Mouse (Mus musculus): ENCODE data around the gene Crybb1. TPM values are rescaled to one million over a fixed set of nuclear protein-coding genes. Genes with fewer than 3 reads are reported as not detected.

The Crybb1 gene
- polyA plus RNA-seq, 1 experiment from 2014 or later = 2.6 TPM

DNA sequence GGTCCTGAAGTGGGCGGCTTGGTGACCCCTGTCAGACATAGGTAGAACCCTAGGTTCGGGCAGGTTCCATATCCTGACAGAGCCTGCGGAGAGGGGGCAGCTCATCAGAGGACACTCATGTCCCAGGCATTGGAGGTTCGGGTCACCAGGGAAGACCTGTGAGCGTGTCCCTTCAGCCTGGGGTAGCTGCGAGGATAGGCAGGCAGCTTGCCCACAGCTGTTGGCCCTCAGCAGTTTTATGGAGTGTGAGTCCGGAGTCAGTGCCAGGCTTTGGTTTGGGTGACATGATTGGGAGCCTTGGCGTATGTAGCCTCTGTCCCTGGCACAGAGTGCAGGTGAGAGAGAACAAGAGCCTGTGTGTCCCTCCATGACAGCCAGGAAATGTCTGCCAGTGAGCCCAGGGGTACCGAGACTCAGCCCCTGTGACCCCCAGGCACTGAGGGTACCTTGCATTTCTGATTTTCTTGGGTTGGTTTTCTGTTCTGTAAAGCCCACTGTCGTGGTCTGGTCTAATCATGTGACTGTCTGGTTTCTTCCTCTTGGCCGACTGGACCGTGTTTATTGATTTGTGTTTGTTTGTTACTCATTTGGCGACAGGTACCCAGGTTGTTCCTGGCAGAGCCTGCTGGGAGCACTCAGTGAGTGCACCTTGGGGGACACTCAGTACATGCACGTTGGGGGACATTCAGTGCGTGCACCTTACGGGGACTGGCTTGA lies 34.4 kb downstream of the Crybb1 start:
- Histone ChIP-seq H3K27ac (no peak overlapping the region), H3K4me3 (no peak overlapping the region), H3K9ac (no peak overlapping the region), H3K4me1 (peaks cover 68% of the 10 kb centered on the region), H3K36me3 (no peaks in the 10 kb centered on the region), H3K9me3 (no peaks in the 10 kb centered on the region), H3K4me2 (0 out of 2 replicates have a peak overlapping the region, but pooled peaks have one; percentile 12), H3K27me3 (no peaks in the 10 kb centered on the region)
- 71% methylated on average over 16 of the region's 16 CpGs for WGBS
- ATAC-seq (ENCODE audit: insufficient number of reproducible peaks, low FRiP score, low TSS enrichment, low read depth) = no peak

DNA sequence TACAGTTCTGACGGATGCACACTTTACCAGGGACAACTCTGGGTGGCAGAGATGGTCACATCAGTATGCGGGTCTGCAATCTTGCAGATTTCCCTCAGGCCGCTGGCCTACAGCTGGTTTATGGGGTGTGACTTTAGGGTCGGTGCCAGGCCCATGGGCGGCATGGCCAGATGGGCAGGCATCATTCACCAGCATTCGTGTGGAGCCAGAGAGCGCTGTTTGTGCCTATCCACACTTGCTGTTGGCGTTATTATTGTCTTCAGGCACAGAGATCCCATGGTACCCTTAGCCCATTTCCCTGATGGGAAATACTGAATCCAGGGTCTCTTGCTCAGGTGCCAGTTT lies 34.9 kb downstream of the Crybb1 start:
- Histone ChIP-seq H3K4me2 (0 out of 2 replicates have a peak overlapping the region, but pooled peaks have one; percentile 6), H3K27me3 (no peaks in the 10 kb centered on the region), H3K36me3 (no peaks in the 10 kb centered on the region), H3K9ac (no peak overlapping the region), H3K27ac (no peak overlapping the region), H3K4me1 (peaks cover 70% of the 10 kb centered on the region), H3K4me3 (no peak overlapping the region), H3K9me3 (no peaks in the 10 kb centered on the region)
- ATAC-seq (ENCODE audit: insufficient number of reproducible peaks, low FRiP score, low TSS enrichment, low read depth) = no peak
- WGBS = 67% methylated on average over 8 of the region's 8 CpGs

DNA sequence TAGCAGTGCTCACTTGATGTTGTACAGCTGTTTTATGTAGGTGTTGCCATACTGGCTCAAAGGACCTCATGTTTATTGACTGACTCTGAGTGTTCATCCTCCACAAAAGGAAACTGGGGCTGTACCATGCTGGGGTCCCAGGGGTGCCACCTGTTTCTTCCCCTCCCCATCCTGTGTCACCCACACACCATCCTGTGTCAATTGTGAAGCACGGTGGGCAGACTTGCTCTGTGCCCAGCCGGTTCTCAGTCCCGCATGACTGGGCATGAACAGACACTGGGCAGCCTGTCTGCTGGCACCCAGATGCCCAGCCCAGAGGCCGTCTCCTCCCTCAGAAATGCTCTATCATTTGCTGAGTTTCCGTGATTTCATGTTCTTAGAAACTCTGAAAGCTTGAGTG lies 36.3 kb downstream of the Crybb1 start:
- H3K4me1 ChIP-seq = peaks cover 65% of the 10 kb centered on the region
- no peak for ATAC-seq (ENCODE audit: insufficient number of reproducible peaks, low FRiP score, low TSS enrichment, low read depth)
- WGBS = 85% methylated on average over 5 of the region's 5 CpGs
- H3K4me2 ChIP-seq = no peak overlapping the region
- no peak overlapping the region for H3K27ac ChIP-seq
- no peaks in the 10 kb centered on the region for H3K36me3 ChIP-seq
- H3K4me3 ChIP-seq = no peak overlapping the region
- H3K9ac ChIP-seq = no peak overlapping the region
- H3K27me3 ChIP-seq = no peaks in the 10 kb centered on the region
- no peaks in the 10 kb centered on the region for H3K9me3 ChIP-seq

DNA sequence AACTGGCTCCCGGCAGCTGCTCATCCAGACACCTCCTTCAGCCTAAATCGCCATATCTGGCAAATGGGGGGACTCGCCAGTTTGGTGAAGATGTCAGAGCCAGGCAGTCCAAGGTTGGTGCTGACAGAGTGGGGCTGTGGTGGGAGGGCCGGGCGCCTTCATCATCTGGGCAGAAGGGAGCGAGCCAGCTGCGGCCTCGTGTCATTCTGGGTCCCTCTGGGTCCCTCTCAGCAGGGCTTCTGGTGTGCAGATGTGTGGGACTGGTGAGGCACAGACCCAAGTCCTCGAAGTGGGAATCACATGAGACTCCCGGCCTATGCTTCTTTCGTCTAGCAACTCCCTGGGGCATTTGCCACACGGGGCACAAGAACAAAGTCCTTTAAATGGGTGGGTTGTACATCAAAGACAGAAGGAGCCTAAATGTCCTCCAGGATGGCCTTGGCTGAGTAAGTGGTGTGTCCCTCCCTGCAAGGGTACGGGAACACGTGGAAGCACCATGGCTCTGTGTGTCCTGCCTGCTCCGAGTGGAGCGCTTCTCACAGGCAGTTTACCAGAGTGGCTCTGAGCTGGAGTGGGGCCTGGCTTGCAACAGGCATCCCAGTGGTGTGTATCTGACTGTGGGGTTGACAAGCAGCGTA lies 36.8 kb downstream of the Crybb1 start:
- Histone ChIP-seq H3K27me3 (no peaks in the 10 kb centered on the region), H3K4me1 (peaks cover 64% of the 10 kb centered on the region), H3K9ac (no peak overlapping the region), H3K36me3 (no peaks in the 10 kb centered on the region), H3K27ac (no peak overlapping the region), H3K4me3 (no peak overlapping the region), H3K4me2 (no peak overlapping the region), H3K9me3 (no peaks in the 10 kb centered on the region)
- ATAC-seq (ENCODE audit: insufficient number of reproducible peaks, low FRiP score, low TSS enrichment, low read depth) = no peak
- 74% methylated on average over 16 of the region's 17 CpGs for WGBS

DNA sequence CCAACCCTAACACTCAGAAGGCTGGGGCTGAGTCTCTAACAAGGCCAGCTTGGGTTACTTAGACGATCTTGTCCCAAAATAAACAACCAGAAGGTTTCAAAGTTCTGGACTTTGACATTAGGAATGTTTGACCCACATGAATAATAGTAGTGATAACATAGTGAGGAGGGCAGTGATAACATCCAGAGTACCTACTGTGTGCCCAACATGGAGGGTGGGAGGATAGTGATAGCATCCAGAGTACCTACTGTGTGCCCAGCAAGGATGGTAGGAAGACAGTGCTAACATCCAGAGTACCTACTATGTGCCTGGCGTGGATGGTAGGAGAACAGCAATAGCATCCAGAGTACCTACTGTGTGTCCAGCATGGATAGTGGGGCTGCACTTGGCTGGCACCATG lies 38.2 kb downstream of the Crybb1 start:
- H3K4me1 ChIP-seq = peaks cover 52% of the 10 kb centered on the region
- H3K9me3 ChIP-seq = no peaks in the 10 kb centered on the region
- H3K36me3 ChIP-seq = no peaks in the 10 kb centered on the region
- no peaks in the 10 kb centered on the region for H3K27me3 ChIP-seq
- 75% methylated on average over 2 of the region's 2 CpGs for WGBS
- no peak overlapping the region for H3K27ac ChIP-seq
- H3K9ac ChIP-seq = no peak overlapping the region
- no peak for ATAC-seq (ENCODE audit: insufficient number of reproducible peaks, low FRiP score, low TSS enrichment, low read depth)
- H3K4me3 ChIP-seq = no peak overlapping the region
- H3K4me2 ChIP-seq = no peak overlapping the region

DNA sequence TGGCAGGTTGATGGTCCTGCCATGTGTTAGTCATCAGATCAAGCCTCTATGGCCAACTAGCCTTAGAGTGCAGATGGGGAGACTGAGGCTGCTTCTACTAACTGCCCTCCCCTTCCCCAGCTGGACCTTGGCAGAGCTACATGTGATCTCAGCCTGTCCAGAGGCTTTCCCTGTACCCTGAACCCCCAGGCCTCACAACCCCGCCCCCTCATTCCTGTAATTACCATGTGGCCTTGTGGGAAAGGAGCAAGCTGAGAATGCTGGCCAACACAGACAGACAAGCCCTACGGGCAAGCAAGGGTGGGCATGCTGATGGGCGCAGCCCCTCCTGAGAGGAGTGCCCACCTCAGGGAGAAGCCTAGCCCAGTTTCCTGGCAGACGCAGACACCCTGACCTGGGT lies 39.1 kb downstream of the Crybb1 start:
- Histone ChIP-seq H3K4me1 (peaks cover 44% of the 10 kb centered on the region), H3K4me3 (no peak overlapping the region), H3K9ac (no peak overlapping the region), H3K4me2 (no peak overlapping the region), H3K9me3 (no peaks in the 10 kb centered on the region), H3K27ac (no peak overlapping the region), H3K36me3 (no peaks in the 10 kb centered on the region), H3K27me3 (no peaks in the 10 kb centered on the region)
- no peak for ATAC-seq (ENCODE audit: insufficient number of reproducible peaks, low FRiP score, low TSS enrichment, low read depth)
- WGBS = 60% methylated on average over 4 of the region's 4 CpGs

DNA sequence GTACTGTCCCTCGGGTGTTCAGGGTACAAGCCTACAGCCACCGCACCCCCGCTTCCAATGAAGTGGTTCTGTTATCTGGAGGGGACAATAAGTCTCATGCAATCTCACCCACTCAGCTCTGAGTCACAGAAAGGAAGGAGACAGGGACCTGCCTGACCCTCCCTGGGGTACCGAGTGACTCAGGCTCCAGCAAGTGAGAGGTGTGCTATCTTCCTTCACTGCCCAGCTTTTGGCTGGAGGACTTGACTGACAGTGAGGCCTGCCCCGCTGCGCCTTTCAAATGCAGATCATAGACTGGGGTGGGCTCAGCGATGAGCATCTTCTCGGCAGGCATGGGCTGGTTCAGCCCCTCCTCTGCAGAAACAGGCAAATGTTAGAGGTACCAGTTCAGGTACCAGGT lies 39.5 kb downstream of the Crybb1 start:
- H3K4me1 ChIP-seq = peaks cover 40% of the 10 kb centered on the region
- ATAC-seq (ENCODE audit: insufficient number of reproducible peaks, low FRiP score, low TSS enrichment, low read depth) = no peak
- no peaks in the 10 kb centered on the region for H3K27me3 ChIP-seq
- no peaks in the 10 kb centered on the region for H3K36me3 ChIP-seq
- H3K9me3 ChIP-seq = no peaks in the 10 kb centered on the region
- no peak overlapping the region for H3K27ac ChIP-seq
- no peak overlapping the region for H3K4me3 ChIP-seq
- no peak overlapping the region for H3K4me2 ChIP-seq
- H3K9ac ChIP-seq = no peak overlapping the region
- WGBS = 51% methylated on average over 8 of the region's 8 CpGs

DNA sequence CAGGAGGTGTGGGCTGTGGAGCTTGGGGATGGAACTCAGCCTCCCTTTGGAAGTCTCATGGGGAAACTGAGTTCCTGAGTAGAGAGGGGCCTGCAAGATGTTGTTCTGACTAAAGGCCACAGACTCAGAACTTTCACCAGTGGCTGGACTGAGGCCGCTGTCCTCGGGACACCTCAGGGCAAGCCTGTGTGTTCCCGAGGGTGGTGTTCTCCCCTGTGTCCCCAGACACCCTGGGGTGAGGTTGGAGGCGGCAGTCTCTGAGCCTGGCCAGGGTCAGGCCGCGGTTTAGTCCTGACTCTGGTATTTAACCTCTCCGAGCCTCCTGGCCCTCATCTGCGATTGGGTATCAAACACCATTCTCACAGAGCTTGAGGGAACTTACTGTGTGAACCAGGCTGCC lies 39.9 kb downstream of the Crybb1 start:
- Histone ChIP-seq H3K9ac (no peak overlapping the region), H3K4me1 (peaks cover 36% of the 10 kb centered on the region), H3K4me2 (no peak overlapping the region), H3K27me3 (no peaks in the 10 kb centered on the region), H3K4me3 (no peak overlapping the region), H3K27ac (no peak overlapping the region), H3K36me3 (no peaks in the 10 kb centered on the region), H3K9me3 (no peaks in the 10 kb centered on the region)
- 69% methylated on average over 8 of the region's 8 CpGs for WGBS
- no peak for ATAC-seq (ENCODE audit: insufficient number of reproducible peaks, low FRiP score, low TSS enrichment, low read depth)

DNA sequence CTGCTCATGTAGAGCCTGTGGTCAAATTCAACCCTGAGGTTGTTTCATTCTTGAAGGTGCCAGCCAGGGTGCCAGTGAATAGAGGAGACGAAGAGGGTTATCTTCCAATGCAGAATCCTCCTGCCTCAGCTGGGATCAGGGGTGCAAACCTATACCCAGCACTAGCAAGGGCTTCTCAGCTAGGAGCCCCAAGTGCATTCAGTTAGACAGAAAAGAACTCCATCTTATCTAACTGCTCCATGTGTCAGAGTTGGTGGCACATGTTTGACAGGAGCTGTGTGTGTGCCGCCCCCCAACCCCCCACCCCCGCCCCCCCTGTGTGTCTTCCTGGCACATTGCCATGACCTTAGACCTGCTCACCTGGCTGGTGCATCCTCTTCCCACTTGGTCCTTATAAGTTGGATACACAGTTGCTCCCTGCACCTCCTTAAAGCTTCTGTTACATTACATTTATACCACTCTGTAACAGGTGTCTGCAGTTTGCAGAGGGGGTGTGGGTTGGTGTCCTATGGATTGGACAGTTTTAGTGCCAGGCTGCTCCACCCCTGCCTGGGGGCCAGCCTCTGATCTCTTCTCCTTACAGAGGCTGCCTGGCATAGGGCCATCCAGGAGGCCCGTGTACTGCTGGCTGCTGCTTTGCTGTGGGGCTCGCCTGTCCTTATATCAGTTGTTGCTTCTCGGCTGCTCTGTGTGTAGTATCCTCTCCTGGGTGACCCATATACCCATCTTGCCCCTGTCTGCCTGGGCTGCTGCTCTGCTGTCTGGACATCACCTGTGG lies 41.0 kb downstream of the Crybb1 start:
- 65% methylated on average over 6 of the region's 6 CpGs for WGBS
- Histone ChIP-seq H3K9ac (no peak overlapping the region), H3K4me2 (no peak overlapping the region), H3K27ac (peak overlapping the region; percentile 60; the same call in 1 of the 2 replicates), H3K9me3 (no peaks in the 10 kb centered on the region), H3K27me3 (no peaks in the 10 kb centered on the region), H3K36me3 (no peaks in the 10 kb centered on the region), H3K4me3 (no peak overlapping the region), H3K4me1 (peaks cover 26% of the 10 kb centered on the region)
- ATAC-seq (ENCODE audit: insufficient number of reproducible peaks, low FRiP score, low TSS enrichment, low read depth) = no peak

DNA sequence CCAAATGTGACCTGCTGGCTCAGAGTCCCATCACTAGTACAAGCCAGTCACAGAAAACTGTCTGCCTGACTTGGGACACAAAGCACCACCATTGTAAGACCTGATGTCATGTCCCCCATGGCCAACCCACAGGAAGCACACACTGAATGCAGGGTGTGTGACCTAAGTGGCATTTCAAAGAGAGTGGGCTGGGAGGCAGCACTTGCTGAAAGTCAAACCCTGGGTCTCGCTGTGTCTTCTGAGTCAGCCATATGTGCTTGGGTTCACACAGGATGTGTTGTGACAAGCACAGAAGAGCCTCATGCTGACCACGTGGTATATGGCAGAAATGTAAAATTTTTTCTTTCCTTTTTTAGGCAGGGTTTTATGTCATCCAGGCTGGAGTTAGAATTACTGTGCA lies 41.6 kb downstream of the Crybb1 start:
- no peak overlapping the region for H3K4me2 ChIP-seq
- no peak for ATAC-seq (ENCODE audit: insufficient number of reproducible peaks, low FRiP score, low TSS enrichment, low read depth)
- WGBS = 69% methylated on average over 2 of the region's 2 CpGs
- peaks cover 22% of the 10 kb centered on the region for H3K4me1 ChIP-seq
- no peaks in the 10 kb centered on the region for H3K36me3 ChIP-seq
- H3K9me3 ChIP-seq = no peaks in the 10 kb centered on the region
- H3K9ac ChIP-seq = no peak overlapping the region
- no peak overlapping the region for H3K4me3 ChIP-seq
- peak overlapping the region; percentile 60; the same call in 1 of the 2 replicates for H3K27ac ChIP-seq
- H3K27me3 ChIP-seq = no peaks in the 10 kb centered on the region

DNA sequence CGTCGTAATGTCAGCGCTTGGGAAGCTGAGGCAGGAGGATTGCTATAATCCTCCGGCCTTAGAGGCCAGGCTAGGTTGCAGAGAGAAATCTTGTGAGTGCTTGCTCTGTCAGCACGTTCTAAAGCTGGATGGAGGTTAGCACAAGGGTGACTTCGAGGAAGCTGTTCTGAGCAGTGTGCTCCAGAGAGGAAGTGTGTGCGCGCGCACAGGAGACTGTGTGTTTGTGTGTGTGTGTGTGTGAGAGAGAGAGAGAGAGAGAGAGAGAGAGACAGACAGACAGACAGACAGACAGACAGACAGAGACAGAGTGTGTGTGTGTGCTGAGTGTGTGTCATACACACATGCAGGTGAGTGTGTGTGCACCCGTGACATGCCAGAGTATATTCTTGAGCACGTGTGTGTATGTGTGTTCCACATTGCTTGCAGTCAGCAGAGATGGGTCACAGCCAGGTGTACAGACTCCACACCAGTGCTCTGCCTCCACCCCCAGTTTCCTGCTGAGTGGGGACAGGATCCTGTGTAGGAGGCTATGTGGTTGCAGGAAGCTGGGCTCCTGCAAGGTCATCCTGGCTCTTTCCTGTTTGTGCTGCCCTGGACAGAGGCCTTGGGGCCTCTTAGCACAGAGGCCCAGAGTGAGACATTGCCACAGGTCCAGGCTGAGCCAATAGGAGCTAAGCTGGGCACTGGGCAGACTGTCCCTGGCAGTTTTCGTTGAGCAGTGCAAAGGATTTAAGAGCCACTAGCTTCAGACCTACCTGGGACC lies 42.8 kb downstream of the Crybb1 start:
- peaks cover 21% of the 10 kb centered on the region for H3K4me1 ChIP-seq
- no peak overlapping the region for H3K4me2 ChIP-seq
- peak; percentile 52; the same call in 1 of the 2 replicates for ATAC-seq (ENCODE audit: insufficient number of reproducible peaks, low FRiP score, low TSS enrichment, low read depth)
- no peaks in the 10 kb centered on the region for H3K9me3 ChIP-seq
- no peak overlapping the region for H3K9ac ChIP-seq
- H3K27ac ChIP-seq = peak overlapping the region; percentile 33; the same call in 1 of the 2 replicates
- H3K36me3 ChIP-seq = no peaks in the 10 kb centered on the region
- no peaks in the 10 kb centered on the region for H3K27me3 ChIP-seq
- WGBS = 86% methylated on average over 12 of the region's 12 CpGs
- no peak overlapping the region for H3K4me3 ChIP-seq
